Mouse (Mus musculus): ENCODE measurements around the gene Gpr152.

DNA sequence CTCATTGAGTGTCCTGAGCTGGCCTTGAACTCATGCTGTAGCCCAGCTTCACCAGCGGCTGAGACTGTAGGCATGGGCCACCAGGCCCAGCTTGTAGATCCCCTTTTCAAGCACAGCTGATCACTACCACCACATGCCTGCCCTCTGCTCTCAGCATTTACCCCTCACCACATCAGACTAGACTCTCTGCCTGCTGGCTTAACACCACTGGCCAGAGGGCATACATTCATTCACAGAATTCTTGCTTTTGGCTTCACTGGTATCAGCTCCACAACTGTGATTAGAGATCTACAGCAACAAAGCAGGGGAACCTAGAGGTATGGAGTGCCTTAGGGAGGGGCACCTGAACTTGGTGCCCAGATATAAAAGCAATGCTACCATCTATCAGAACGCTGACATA, 19.1 kb upstream of the Gpr152 start:
- TF ChIP-seq POLR2A (IDR thresholded peaks at IDR 0.05; ENCODE audit: control insufficient read depth in 1 of 2, insufficient read depth in 1 of 2, low read depth in 1 of 2, low read length in 2 of 2, poor library complexity in 1 of 2) = no peak
- no peak for TF ChIP-seq CTCF (IDR thresholded peaks at IDR 0.05 in 2 of 3, conservative IDR thresholded peaks at IDR 0.05 in 1 of 3; ENCODE audit: control insufficient read depth in 1 of 3, insufficient read depth in 1 of 3, low read depth in 2 of 3, low read length in 3 of 3, poor library complexity in 1 of 3, severe bottlenecking in 1 of 3)
- TF ChIP-seq POLR2AphosphoS5 (IDR thresholded peaks at IDR 0.05; ENCODE audit: borderline replicate concordance, low read depth, low read length) = no peak
- no peak for TF ChIP-seq GATA1 (IDR thresholded peaks at IDR 0.05; ENCODE audit: low read depth, low read length)
- TF ChIP-seq EP300 (IDR thresholded peaks at IDR 0.05; ENCODE audit: low read depth in 1 of 2, low read length in 2 of 2) = no peak
- TF ChIP-seq ZMIZ1 (IDR thresholded peaks at IDR 0.05; ENCODE audit: low read depth, low read length) = no peak
- TF ChIP-seq TCF12 (IDR thresholded peaks at IDR 0.05; ENCODE audit: low read depth, low read length) = no peak
- TF ChIP-seq ELF1 (IDR thresholded peaks at IDR 0.05; ENCODE audit: low read depth, low read length) = no peak
- TF ChIP-seq TBP (IDR thresholded peaks at IDR 0.05; ENCODE audit: low read depth, low read length) = no peak
- no peak for TF ChIP-seq UBTF (IDR thresholded peaks at IDR 0.05; ENCODE audit: borderline replicate concordance, insufficient read depth, low read depth, low read length)
- no peak for TF ChIP-seq MEF2A (IDR thresholded peaks at IDR 0.05; ENCODE audit: extremely low read depth, insufficient replicate concordance, low read depth, low read length, poor library complexity, severe bottlenecking)
- TF ChIP-seq USF1 (IDR thresholded peaks at IDR 0.05; ENCODE audit: low read depth, low read length) = no peak
- TF ChIP-seq RCOR1 (IDR thresholded peaks at IDR 0.05; ENCODE audit: low read depth, low read length) = no peak

Data from MEL (cell line).